ENCODE assay signal across 30 mouse cellular contexts in the genomic region with DNA sequence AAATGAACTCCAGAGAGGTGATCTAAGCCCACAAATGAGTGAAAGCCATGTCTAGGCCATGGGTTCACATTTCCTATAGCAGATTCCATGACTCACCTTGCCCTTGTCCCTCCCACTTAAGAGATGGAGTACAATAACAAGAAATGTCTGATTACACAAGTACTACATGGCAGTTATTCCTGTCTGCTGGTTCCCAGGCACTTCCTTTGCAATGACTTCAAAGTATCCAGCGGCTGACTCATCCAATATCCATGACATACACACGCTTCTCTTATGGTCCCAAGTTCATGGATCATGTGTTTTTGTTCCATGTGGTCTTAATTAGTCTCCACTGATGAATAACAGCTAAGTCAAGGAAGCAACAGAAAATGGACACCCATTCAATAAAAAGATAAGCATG. TPM values are rescaled to one million over a fixed set of nuclear protein-coding genes. Genes with fewer than 3 reads are reported as not detected.
A peak's percentile ranks its signal among the peaks of the same experiment; 100 is the strongest.
DNase-seq lines count a peak whose midpoint lies in the region; ATAC-seq and TF ChIP-seq lines count a peak whose summit lies in the region.
"Had no signal": no experiment of that assay in that cellular context is flagged by ENCODE, and none has a peak within 500 bp of the region (broad histone marks: within the 10 kb centered on the region; RNA-seq: fewer than 3 reads in every experiment).

No protein-coding gene starts in this region.

- no peaks in the 10 kb centered on the region for H3K36me3 ChIP-seq in intestine, postnatal 0 days (ENCODE audit: control insufficient read depth, insufficient read depth)
- H3K36me3 ChIP-seq in intestine, embryonic 15.5 days: no peaks in the 10 kb centered on the region
- H3K36me3 ChIP-seq: embryonic facial prominence, embryonic 13.5 days; forebrain, embryonic 10.5 days; G1E; heart, embryonic 10.5 days; heart, embryonic 13.5 days had no signal

- peak; percentile 85 for ATAC-seq in intestine, postnatal 0 days
- ATAC-seq in intestine, embryonic 15.5 days: no peak
- ATAC-seq: forebrain, embryonic 13.5 days; forebrain, embryonic 16.5 days; hindbrain, postnatal 0 days; inflammation-experienced regulatory T-cells, adult 6 months had no signal

- no peak overlapping the region for H3K9ac ChIP-seq in intestine, postnatal 0 days (ENCODE audit: low read depth, low read length)
- H3K9ac ChIP-seq in intestine, embryonic 15.5 days: no peak overlapping the region
- H3K9ac ChIP-seq: embryonic facial prominence, embryonic 13.5 days; forebrain, embryonic 13.5 days; heart, embryonic 13.5 days; hindbrain, embryonic 14.5 days had no signal

- H3K4me2 ChIP-seq in intestine, postnatal 0 days (replicated peaks; ENCODE audit: low read depth): no peak overlapping the region
- H3K4me2 ChIP-seq in intestine, embryonic 15.5 days (replicated peaks): no peak overlapping the region
- H3K4me2 ChIP-seq: embryonic facial prominence, embryonic 13.5 days; forebrain, embryonic 13.5 days; heart, embryonic 13.5 days; hindbrain, embryonic 14.5 days had no signal

- TF ChIP-seq CTCF in intestine, postnatal 0 days (IDR thresholded peaks at IDR 0.05; ENCODE audit: low read depth): no peak

- H3K9me3 ChIP-seq in intestine, postnatal 0 days (ENCODE audit: control insufficient read depth): no peaks in the 10 kb centered on the region
- H3K9me3 ChIP-seq in intestine, embryonic 15.5 days: no peaks in the 10 kb centered on the region
- H3K9me3 ChIP-seq: embryonic facial prominence, embryonic 13.5 days; G1E; heart, embryonic 10.5 days had no signal

- DNase-seq in 3T3-L1 (ENCODE audit: low read depth, low spot score) (peak; percentile 47), 416B (ENCODE audit: low read depth) (peak; percentile 52)
- peak; percentile 11 for DNase-seq in fat pad, adult 2 months (ENCODE audit: extremely low read depth, low read depth, low spot score)
- DNase-seq in cerebellum, postnatal 14 days: no peak
- DNase-seq: adrenal gland, adult 2 months; adrenal gland, postnatal 14 days; B cell, adult 2 months; cerebellum, adult 11 months; cerebellum, adult 8-10 months; cerebellum, postnatal 10 days; gastrocnemius, postnatal 10 days; gastrocnemius, postnatal 36 days; heart, adult 2 months; heart, postnatal 14 days; heart, postnatal 4 days; kidney, adult 11 months had no signal

- WGBS in intestine, postnatal 0 days: 76% methylated on average over 2 of the region's 2 CpGs
- WGBS in intestine, embryonic 15.5 days: 85% methylated on average over 2 of the region's 2 CpGs

- H3K4me3 ChIP-seq in intestine, postnatal 0 days (ENCODE audit: low read depth, low read length): no peak overlapping the region
- no peak overlapping the region for H3K4me3 ChIP-seq in intestine, embryonic 15.5 days (replicated peaks)
- H3K4me3 ChIP-seq: embryonic facial prominence, embryonic 13.5 days; erythroblast, embryonic 14.5 days; forebrain, embryonic 10.5 days; forebrain, embryonic 13.5 days; heart, adult 2 months; heart, embryonic 10.5 days; heart, embryonic 13.5 days had no signal

- no peaks in the 10 kb centered on the region for H3K4me1 ChIP-seq in intestine, postnatal 0 days (replicated peaks; ENCODE audit: control insufficient read depth, insufficient read depth, low read length)
- no peaks in the 10 kb centered on the region for H3K4me1 ChIP-seq in intestine, embryonic 15.5 days (replicated peaks)
- H3K4me1 ChIP-seq: embryonic facial prominence, embryonic 13.5 days; forebrain, embryonic 10.5 days; forebrain, embryonic 13.5 days; heart, embryonic 10.5 days had no signal

- H3K27ac ChIP-seq in intestine, postnatal 0 days (ENCODE audit: low read depth, low read length): no peak overlapping the region
- H3K27ac ChIP-seq in intestine, embryonic 15.5 days: no peak overlapping the region
- H3K27ac ChIP-seq: embryonic facial prominence, embryonic 13.5 days; forebrain, embryonic 10.5 days; forebrain, embryonic 13.5 days; heart, adult 2 months; heart, embryonic 10.5 days; heart, embryonic 13.5 days; hindbrain, embryonic 14.5 days; hindbrain, postnatal 0 days had no signal

- no peaks in the 10 kb centered on the region for H3K27me3 ChIP-seq in intestine, postnatal 0 days (replicated peaks; ENCODE audit: control insufficient read depth, insufficient read depth, low read length)
- H3K27me3 ChIP-seq in intestine, embryonic 15.5 days (replicated peaks): no peaks in the 10 kb centered on the region
- H3K27me3 ChIP-seq: CH12.LX; embryonic facial prominence, embryonic 13.5 days; forebrain, embryonic 13.5 days; heart, embryonic 13.5 days had no signal

RNA-seq across cellular contexts. Expression of gene Otogl, which starts 1.1 kb away (rescaled TPM):
- polyA plus RNA-seq in intestine, postnatal 0 days (2015; fragmentation: Nextera tagmentation; extraction: Ambion mirVana): 0.04 TPM in 1 of 2 replicates, not detected in the other
- polyA plus RNA-seq in intestine, embryonic 15.5 days (2015; fragmentation: Nextera tagmentation; extraction: Ambion mirVana): 0.04 and 0.05 TPM in 2 replicates
- polyA plus RNA-seq: adrenal gland, adult 2 months; erythroblast, embryonic 14.5 days; forebrain, embryonic 10.5 days; forebrain, embryonic 13.5 days; G1E; inflammation-experienced regulatory T-cells, adult 6 months had no signal

Comparison
In these comparisons a context has a peak if more than half of its experiments do, and no peak if none do; other contexts are left out.
1. DNase-seq: peak in 3T3-L1 (single experiment), 416B (single experiment) and fat pad, adult 2 months (single experiment); none in cerebellum, postnatal 14 days (0 of 2).